Comparison of ENCODE assay signal across 28 mouse cellular contexts in the genomic region with DNA sequence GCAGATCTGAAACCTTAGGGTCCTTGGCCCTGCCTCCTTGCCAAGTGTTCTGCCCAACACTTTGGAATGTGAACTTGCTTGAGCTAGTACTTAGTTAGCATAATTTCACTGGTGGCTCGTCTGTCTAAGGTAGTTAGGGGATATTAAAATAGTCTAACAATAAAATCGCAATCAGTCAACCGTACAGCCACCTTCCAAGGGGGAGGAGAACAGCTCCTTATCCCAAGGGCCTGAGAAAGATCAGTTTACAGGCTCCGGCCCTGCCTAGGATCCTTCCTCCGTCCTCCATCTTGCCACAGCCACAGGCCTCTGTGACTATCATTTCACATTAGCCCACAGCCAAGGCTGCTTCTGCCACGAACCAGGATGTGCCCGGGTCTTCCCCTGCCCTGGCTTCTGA. TPM values are rescaled to one million over a fixed set of nuclear protein-coding genes. Genes with fewer than 3 reads are reported as not detected.
DNase-seq lines count a peak whose midpoint lies in the region; ATAC-seq lines count a peak whose summit lies in the region.
"Had no signal": no experiment of that assay in that cellular context is flagged by ENCODE, and none has a peak within 500 bp of the region (broad histone marks: within the 10 kb centered on the region; RNA-seq: fewer than 3 reads in every experiment).

A gene (plus strand): TSS at position 301 of the 400 bp plus-strand sequence.

- no peaks in the 10 kb centered on the region for H3K27me3 ChIP-seq in kidney, embryonic 14.5 days (ENCODE audit: control insufficient read depth, insufficient read depth, low read length)
- H3K27me3 ChIP-seq: forebrain, embryonic 13.5 days; heart, embryonic 12.5 days; heart, embryonic 15.5 days had no signal

- H3K9me3 ChIP-seq in kidney, embryonic 14.5 days (ENCODE audit: control insufficient read depth, low read length) = no peaks in the 10 kb centered on the region
- H3K9me3 ChIP-seq: forebrain, embryonic 10.5 days; forebrain, embryonic 13.5 days; heart, embryonic 12.5 days; heart, embryonic 15.5 days had no signal

- H3K27ac ChIP-seq in kidney, embryonic 14.5 days (ENCODE audit: low read depth, low read length) = no peak within 1 kb of the TSS
- H3K27ac ChIP-seq: forebrain, embryonic 10.5 days; forebrain, embryonic 13.5 days; gastrocnemius, adult 2 months; heart, embryonic 15.5 days; hindbrain, embryonic 14.5 days had no signal

- H3K9ac ChIP-seq in kidney, embryonic 14.5 days (ENCODE audit: low read depth, low read length) = no peak within 1 kb of the TSS
- H3K9ac ChIP-seq: forebrain, embryonic 13.5 days; heart, embryonic 12.5 days; heart, embryonic 15.5 days; hindbrain, embryonic 14.5 days had no signal

- no peaks in the 10 kb centered on the region for H3K4me1 ChIP-seq in kidney, embryonic 14.5 days (ENCODE audit: control insufficient read depth, insufficient read depth, low read length)
- H3K4me1 ChIP-seq: forebrain, embryonic 10.5 days; forebrain, embryonic 13.5 days; heart, embryonic 12.5 days; heart, embryonic 15.5 days had no signal

- no peak within 1 kb of the TSS for H3K4me2 ChIP-seq in kidney, embryonic 14.5 days (replicated peaks; ENCODE audit: low read depth, low read length)
- H3K4me2 ChIP-seq: forebrain, embryonic 13.5 days; heart, embryonic 12.5 days; heart, embryonic 15.5 days; hindbrain, embryonic 14.5 days had no signal

- H3K4me3 ChIP-seq in kidney, embryonic 14.5 days (ENCODE audit: low read length) = no peak within 1 kb of the TSS
- H3K4me3 ChIP-seq: forebrain, embryonic 10.5 days; forebrain, embryonic 13.5 days; gastrocnemius, adult 2 months; heart, embryonic 12.5 days; heart, embryonic 15.5 days had no signal

- DNase-seq in heart, adult 11 months = peak; percentile 76
- no peak for DNase-seq in heart, postnatal 36 days
- peak; percentile 10 for DNase-seq in kidney, adult 9 months
- peak; percentile 12 for DNase-seq in kidney, postnatal 14 days
- DNase-seq in spleen, postnatal 14 days (ENCODE audit: low spot score in 2 of 2) = no peak
- no peak for DNase-seq in layer of hippocampus, adult 9-11 months
- DNase-seq: adrenal gland, postnatal 10 days; adrenal gland, postnatal 36 days; cerebellum, adult 18-20 months; cerebellum, adult 9-10 months; gastrocnemius, adult 2 months; gastrocnemius, postnatal 14 days; heart, adult 18-20 months; heart, postnatal 10 days; heart, postnatal 4 days had no signal

- H3K36me3 ChIP-seq in kidney, embryonic 14.5 days (ENCODE audit: control insufficient read depth, insufficient read depth, low read length) = no peaks in the 10 kb centered on the region
- H3K36me3 ChIP-seq: forebrain, embryonic 10.5 days; heart, embryonic 12.5 days; heart, embryonic 15.5 days had no signal

- no peak for ATAC-seq in kidney, embryonic 14.5 days (ENCODE audit: low FRiP score, low TSS enrichment)
- ATAC-seq: activated CD4-positive, CD25-positive, alpha-beta regulatory T cell, adult 4 months; forebrain, embryonic 13.5 days; forebrain, embryonic 16.5 days had no signal

- intact Hi-C loops in heart, postnatal 36 days (cut with DNase I) = no loop called here

- 62% methylated on average over 7 of the region's 7 CpGs for WGBS in kidney, embryonic 14.5 days

RNA-seq across cellular contexts. Expression of the gene that starts here (rescaled TPM):
- total RNA-seq in heart, postnatal 36 days (2021) = not detected
- polyA plus RNA-seq in kidney, embryonic 14.5 days (2014; fragmentation: Nextera tagmentation; extraction: Ambion mirVana) = 3.1 and 3.2 TPM in 2 replicates
- total RNA-seq: adrenal gland, postnatal 10 days; adrenal gland, postnatal 36 days; ES-E14; gastrocnemius, adult 2 months; gastrocnemius, postnatal 14 days; gastrocnemius, postnatal 4 days; heart, adult 18-20 months; heart, postnatal 10 days; heart, postnatal 4 days had no signal
- polyA plus RNA-seq: activated CD4-positive, CD25-positive, alpha-beta regulatory T cell, adult 4 months; embryonic facial prominence, embryonic 11.5 days; embryonic facial prominence, embryonic 14.5 days; forebrain, embryonic 10.5 days; forebrain, embryonic 13.5 days; forebrain, embryonic 16.5 days; heart, embryonic 12.5 days; heart, embryonic 15.5 days; hindbrain, embryonic 11.5 days; hindbrain, embryonic 14.5 days had no signal

Comparison
In these comparisons a context has a peak if more than half of its experiments do, and no peak if none do; other contexts are left out.
1. DNase-seq: peak in heart, adult 11 months (single experiment), kidney, adult 9 months (single experiment) and kidney, postnatal 14 days (single experiment); none in heart, postnatal 36 days (0 of 2), spleen, postnatal 14 days (0 of 2) and layer of hippocampus, adult 9-11 months (single experiment).